Mouse (Mus musculus): ENCODE measurements around the gene Svs1. TPM values are rescaled to one million over a fixed set of nuclear protein-coding genes. Genes with fewer than 3 reads are reported as not detected.

The Svs1 gene
- polyA plus RNA-seq, 1 experiment = not detected

- Histone ChIP-seq H3K27ac (ENCODE audit: insufficient read depth, low read depth, low read length) (no peak overlapping the region), H3K4me1 (ENCODE audit: control insufficient read depth, insufficient read depth, low read length) (no peaks in the 10 kb centered on the region), H3K4me3 (ENCODE audit: insufficient read depth, low read depth, low read length) (no peak overlapping the region)
- no peak for TF ChIP-seq CTCF (IDR thresholded peaks at IDR 0.05; ENCODE audit: insufficient read depth, low read depth, low read length)
- no peak for TF ChIP-seq POLR2A (IDR thresholded peaks at IDR 0.05; ENCODE audit: insufficient read depth, low read depth, low read length)
Observed at GRCm38 (mm10) chr6:48967868-48968267, 18.8 kb upstream of the Svs1 start.

GRCm38 (mm10) chr6:48974663-48975062, 12.0 kb upstream of the Svs1 start, which contains the start of gene Doxl2:
Gene Doxl2, plus strand, starts transcription at chr6:48974963.
- TF ChIP-seq CTCF (IDR thresholded peaks at IDR 0.05; ENCODE audit: insufficient read depth, low read depth, low read length) (no peak), POLR2A (IDR thresholded peaks at IDR 0.05; ENCODE audit: insufficient read depth, low read depth, low read length) (no peak)
- Histone ChIP-seq H3K4me3 (ENCODE audit: insufficient read depth, low read depth, low read length) (no peak within 1 kb of the TSS), H3K27ac (ENCODE audit: insufficient read depth, low read depth, low read length) (no peak within 1 kb of the TSS), H3K4me1 (ENCODE audit: control insufficient read depth, insufficient read depth, low read length) (no peaks in the 10 kb centered on the region)
- WGBS = 85% methylated on average over 2 of the region's 2 CpGs

GRCm38 (mm10) chr6:48979616-48980015, 7.0 kb upstream of the Svs1 start:
- Histone ChIP-seq H3K4me3 (ENCODE audit: insufficient read depth, low read depth, low read length) (no peak overlapping the region), H3K4me1 (ENCODE audit: control insufficient read depth, insufficient read depth, low read length) (no peaks in the 10 kb centered on the region), H3K27ac (ENCODE audit: insufficient read depth, low read depth, low read length) (no peak overlapping the region)
- whole genome bisulfite sequencing = 58% methylated on average over 1 of the region's 1 CpGs
- no peak for TF ChIP-seq POLR2A (IDR thresholded peaks at IDR 0.05; ENCODE audit: insufficient read depth, low read depth, low read length)
- TF ChIP-seq CTCF (IDR thresholded peaks at IDR 0.05; ENCODE audit: insufficient read depth, low read depth, low read length) = no peak

- TF ChIP-seq POLR2A (IDR thresholded peaks at IDR 0.05; ENCODE audit: insufficient read depth, low read depth, low read length) (no peak), CTCF (IDR thresholded peaks at IDR 0.05; ENCODE audit: insufficient read depth, low read depth, low read length) (no peak)
- no peaks in the 10 kb centered on the region for H3K4me1 ChIP-seq (ENCODE audit: control insufficient read depth, insufficient read depth, low read length)
- H3K27ac ChIP-seq (ENCODE audit: insufficient read depth, low read depth, low read length) = no peak overlapping the region
- WGBS = 73% methylated on average over 3 of the region's 3 CpGs
- H3K4me3 ChIP-seq (ENCODE audit: insufficient read depth, low read depth, low read length) = no peak overlapping the region
Observed at GRCm38 (mm10) chr6:48982305-48982704, 4.4 kb upstream of the Svs1 start.

GRCm38 (mm10) chr6:48989971-48990370, 3.3 kb downstream of the Svs1 start:
- Histone ChIP-seq H3K27ac (ENCODE audit: insufficient read depth, low read depth, low read length) (no peak overlapping the region), H3K4me3 (ENCODE audit: insufficient read depth, low read depth, low read length) (no peak overlapping the region), H3K4me1 (ENCODE audit: control insufficient read depth, insufficient read depth, low read length) (no peaks in the 10 kb centered on the region)
- WGBS = 93% methylated on average over 5 of the region's 5 CpGs
- no peak for TF ChIP-seq POLR2A (IDR thresholded peaks at IDR 0.05; ENCODE audit: insufficient read depth, low read depth, low read length)
- TF ChIP-seq CTCF (IDR thresholded peaks at IDR 0.05; ENCODE audit: insufficient read depth, low read depth, low read length) = no peak

GRCm38 (mm10) chr6:48991991-48992390, 5.3 kb downstream of the Svs1 start:
- Histone ChIP-seq H3K4me1 (ENCODE audit: control insufficient read depth, insufficient read depth, low read length) (no peaks in the 10 kb centered on the region), H3K4me3 (ENCODE audit: insufficient read depth, low read depth, low read length) (no peak overlapping the region), H3K27ac (ENCODE audit: insufficient read depth, low read depth, low read length) (no peak overlapping the region)
- 79% methylated on average over 4 of the region's 4 CpGs for WGBS
- TF ChIP-seq POLR2A (IDR thresholded peaks at IDR 0.05; ENCODE audit: insufficient read depth, low read depth, low read length) = no peak
- TF ChIP-seq CTCF (IDR thresholded peaks at IDR 0.05; ENCODE audit: insufficient read depth, low read depth, low read length) = no peak

- TF ChIP-seq POLR2A (IDR thresholded peaks at IDR 0.05; ENCODE audit: insufficient read depth, low read depth, low read length) (no peak), CTCF (IDR thresholded peaks at IDR 0.05; ENCODE audit: insufficient read depth, low read depth, low read length) (no peak)
- Histone ChIP-seq H3K27ac (ENCODE audit: insufficient read depth, low read depth, low read length) (no peak overlapping the region), H3K4me1 (ENCODE audit: control insufficient read depth, insufficient read depth, low read length) (no peaks in the 10 kb centered on the region), H3K4me3 (ENCODE audit: insufficient read depth, low read depth, low read length) (no peak overlapping the region)
- WGBS = 73% methylated on average over 6 of the region's 6 CpGs
Observed at GRCm38 (mm10) chr6:48998186-48998585, 11.5 kb downstream of the Svs1 start.

- Histone ChIP-seq H3K27ac (ENCODE audit: insufficient read depth, low read depth, low read length) (no peak overlapping the region), H3K4me1 (ENCODE audit: control insufficient read depth, insufficient read depth, low read length) (no peaks in the 10 kb centered on the region), H3K4me3 (ENCODE audit: insufficient read depth, low read depth, low read length) (no peak overlapping the region)
- no peak for TF ChIP-seq CTCF (IDR thresholded peaks at IDR 0.05; ENCODE audit: insufficient read depth, low read depth, low read length)
- TF ChIP-seq POLR2A (IDR thresholded peaks at IDR 0.05; ENCODE audit: insufficient read depth, low read depth, low read length) = no peak
- 94% methylated on average over 4 of the region's 4 CpGs for WGBS
Observed at GRCm38 (mm10) chr6:48998796-48999195, 12.1 kb downstream of the Svs1 start.

- TF ChIP-seq CTCF (IDR thresholded peaks at IDR 0.05; ENCODE audit: insufficient read depth, low read depth, low read length) (no peak), POLR2A (IDR thresholded peaks at IDR 0.05; ENCODE audit: insufficient read depth, low read depth, low read length) (no peak)
- H3K4me1 ChIP-seq (ENCODE audit: control insufficient read depth, insufficient read depth, low read length) = no peaks in the 10 kb centered on the region
- H3K4me3 ChIP-seq (ENCODE audit: insufficient read depth, low read depth, low read length) = no peak overlapping the region
- no peak overlapping the region for H3K27ac ChIP-seq (ENCODE audit: insufficient read depth, low read depth, low read length)
- WGBS = 43% methylated on average over 4 of the region's 4 CpGs
Observed at GRCm38 (mm10) chr6:49003381-49003780, 16.7 kb downstream of the Svs1 start.

- TF ChIP-seq POLR2A (IDR thresholded peaks at IDR 0.05; ENCODE audit: insufficient read depth, low read depth, low read length) (no peak), CTCF (IDR thresholded peaks at IDR 0.05; ENCODE audit: insufficient read depth, low read depth, low read length) (peak; percentile 89)
- H3K27ac ChIP-seq (ENCODE audit: insufficient read depth, low read depth, low read length) = no peak overlapping the region
- H3K4me3 ChIP-seq (ENCODE audit: insufficient read depth, low read depth, low read length) = peak overlapping the region; percentile 25; the same call in 1 of the 2 replicates
- H3K4me1 ChIP-seq (ENCODE audit: control insufficient read depth, insufficient read depth, low read length) = 0 out of 2 replicates have a peak, but pooled peaks cover 2% of the 10 kb centered on the region
- 1% methylated on average over 9 of the region's 9 CpGs for WGBS
Observed at GRCm38 (mm10) chr6:49007981-49008380, 21.3 kb downstream of the Svs1 start.

Measured in olfactory bulb, adult 2 months (tissue).